Mouse (Mus musculus) heart, postnatal 0 days (tissue): ENCODE measurements around the gene B3galnt1.

Source experiments
- CTCF ChIP-seq: IDR thresholded peaks from 2 replicates; pipeline ENCODE4 v1.5.1; 2016; ENCODE audit warnings: antibody characterized with exemption, control low read depth, low read depth
- EP300 ChIP-seq: IDR thresholded peaks from 2 replicates; pipeline ENCODE4 v1.6.1; 2016; ENCODE audit warnings: antibody characterized with exemption, low read depth

DNA sequence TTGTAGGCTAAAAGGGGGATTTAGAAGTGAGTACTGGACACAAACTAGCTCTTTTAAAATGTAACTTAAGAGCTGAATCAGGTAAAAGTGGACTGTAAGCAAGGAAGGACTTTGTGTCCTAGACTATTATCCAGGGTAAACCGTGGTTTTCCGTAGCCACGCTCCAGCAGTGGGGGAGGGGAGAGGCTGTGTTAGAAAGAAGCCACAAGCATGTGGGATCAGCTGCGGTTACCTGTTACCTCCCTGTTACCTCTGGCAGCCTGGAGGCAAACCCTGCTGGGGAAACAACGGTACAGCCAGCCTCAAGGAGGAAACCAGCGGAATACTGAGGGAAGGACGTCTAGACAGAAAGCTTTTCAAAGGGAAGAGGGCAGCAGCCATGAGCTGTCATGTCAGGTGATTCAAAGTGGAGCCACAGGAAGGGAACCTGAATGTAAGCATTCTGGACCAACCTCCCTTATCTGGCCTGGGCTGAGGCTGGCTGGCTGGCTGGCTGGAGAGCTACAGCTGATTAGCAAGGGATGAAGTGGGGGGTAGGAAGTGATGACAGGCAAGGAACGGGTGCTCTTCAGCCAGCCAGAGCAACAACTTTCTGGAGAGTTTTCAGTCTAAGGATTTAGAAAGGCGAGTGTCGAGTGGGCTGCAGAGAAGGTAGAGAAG is 10.5 kb downstream of the B3galnt1 start:
- no peak for TF ChIP-seq CTCF
- TF ChIP-seq EP300 = no peak
